Mouse (Mus musculus) neural tube, embryonic 11.5 days (tissue): ENCODE measurements around the gene Zfp362. TPM values are rescaled to one million over a fixed set of nuclear protein-coding genes. Genes with fewer than 3 reads are reported as not detected.

Source experiments
- ATAC-seq: fragments of 200-750 bp; cut with Nextera tagmentation; 2 replicates; pipeline ENCODE4 v1.8.0; 2017; ENCODE audit warnings: moderate number of reproducible peaks, mild to moderate bottlenecking, moderate TSS enrichment, moderate library complexity; ENCODE audit not compliant: insufficient read depth, low FRiP score, low TSS enrichment
- DNase-seq: peaks from one replicate; pipeline ENCODE4 v3.0.0-alpha.2; 2015; ENCODE audit warnings: low spot score
- H3K27ac ChIP-seq: fragments of 300-500 bp; sonication (generic); 2 replicates; pipeline ENCODE4 v1.5.1; 2014; ENCODE audit warnings: low read depth, mild to moderate bottlenecking, low read length
- H3K27me3 ChIP-seq: fragments of 300-500 bp; sonication (generic); 2 replicates; pipeline ENCODE4 v1.6.1; 2014; ENCODE audit warnings: mild to moderate bottlenecking, low read length, mixed read lengths; ENCODE audit not compliant: control insufficient read depth, insufficient read depth
- H3K36me3 ChIP-seq: fragments of 300-500 bp; sonication (generic); 2 replicates; pipeline ENCODE4 v1.6.1; 2014; ENCODE audit warnings: mild to moderate bottlenecking, low read length, moderate library complexity, mixed read lengths; ENCODE audit not compliant: control insufficient read depth, insufficient read depth
- H3K4me1 ChIP-seq: fragments of 300-500 bp; sonication (generic); 2 replicates; pipeline ENCODE4 v1.6.1; 2014; ENCODE audit warnings: low read length, mixed read lengths; ENCODE audit not compliant: control insufficient read depth, insufficient read depth
- H3K4me2 ChIP-seq: fragments of 300-500 bp; sonication (generic); 2 replicates; pipeline ENCODE4 v1.6.1; 2014; ENCODE audit warnings: low read depth, mild to moderate bottlenecking, moderate library complexity
- H3K4me3 ChIP-seq: fragments of 300-500 bp; sonication (generic); 2 replicates; pipeline ENCODE4 v1.5.1; 2014; ENCODE audit warnings: low read depth, low read length
- H3K9ac ChIP-seq: fragments of 300-500 bp; sonication (generic); 2 replicates; pipeline ENCODE4 v1.6.1; 2014; ENCODE audit warnings: mild to moderate bottlenecking, low read length
- H3K9me3 ChIP-seq: fragments of 300-500 bp; sonication (generic); 2 replicates; pipeline ENCODE4 v1.6.1; 2016; ENCODE audit warnings: low read length; ENCODE audit not compliant: control insufficient read depth
- WGBS: fragments of 180-500 bp; shearing (Covaris S2); extraction: QIAGEN DNeasy Blood & Tissue Kit; methylation state at CpG from one replicate; pipeline ENCODE4 v1.1.7; 2014; 5-methylcytosine and 5-hydroxymethylcytosine counted together
- polyA plus RNA-seq: library from polyadenylated mRNA; unstranded; fragments of >200 nt; fragmentation: Nextera tagmentation; extraction: Ambion mirVana; gene quantifications from 2 replicates; pipeline ENCODE4 v1.2.1, GENCODE M21; 2014

The Zfp362 gene
- polyA plus RNA-seq, 1 experiment from 2014 or later, result 46.6 TPM

DNA sequence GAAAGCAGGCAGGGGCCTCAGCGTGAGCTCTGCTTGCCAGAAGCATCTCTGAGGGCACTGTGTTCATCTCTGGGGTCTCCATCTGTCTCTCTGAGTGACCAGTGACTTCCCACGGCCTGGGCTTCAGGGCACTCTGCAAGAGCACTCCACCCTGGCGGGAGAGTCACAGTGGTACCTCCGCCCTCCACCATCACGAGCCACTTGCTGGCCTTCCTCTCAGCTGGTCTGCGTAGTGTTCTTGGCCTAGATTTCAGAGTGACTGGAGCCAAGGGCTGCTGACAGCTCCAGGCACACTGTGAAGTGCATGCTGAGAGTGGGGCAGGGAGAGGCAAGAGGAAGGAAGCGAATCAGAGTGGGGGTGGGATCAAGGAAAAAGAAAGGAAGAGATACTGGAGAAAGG is 81.8 kb downstream of the Zfp362 start:
- Histone ChIP-seq H3K27ac (0 out of 2 replicates have a peak overlapping the region, but pooled peaks have one; percentile 8), H3K9ac (no peak overlapping the region; the same call in 1 of the 2 replicates), H3K36me3 (no peaks in the 10 kb centered on the region), H3K4me3 (no peak overlapping the region), H3K4me2 (no peak overlapping the region), H3K27me3 (no peaks in the 10 kb centered on the region), H3K4me1 (peaks cover 24% of the 10 kb centered on the region), H3K9me3 (no peaks in the 10 kb centered on the region)
- 70% methylated on average over 7 of the region's 7 CpGs for WGBS
- DNase-seq, result no peak
- no peak for ATAC-seq

DNA sequence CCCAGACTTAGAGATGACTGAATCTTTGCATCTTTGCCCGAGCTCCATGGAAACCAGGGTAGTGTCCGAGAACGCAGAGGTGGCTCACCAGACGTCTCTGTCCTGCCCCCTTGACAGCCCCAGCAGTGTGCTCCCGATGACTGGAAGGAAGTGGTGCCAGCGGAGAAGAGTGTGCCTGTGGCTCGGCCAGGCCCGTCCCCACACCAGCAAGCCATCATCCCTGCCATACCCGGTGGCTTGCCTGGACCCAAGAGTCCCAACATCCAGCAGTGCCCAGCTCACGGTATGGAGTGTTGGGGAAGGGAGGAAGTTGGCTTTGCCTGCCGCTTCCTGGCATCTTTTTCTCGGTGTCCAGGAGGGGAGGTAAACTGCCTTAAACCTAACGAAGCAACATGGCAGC is 82.4 kb downstream of the Zfp362 start:
- Histone ChIP-seq H3K9ac (no peak overlapping the region), H3K27ac (no peak overlapping the region), H3K27me3 (no peaks in the 10 kb centered on the region), H3K9me3 (no peaks in the 10 kb centered on the region), H3K4me1 (peaks cover 22% of the 10 kb centered on the region), H3K4me2 (no peak overlapping the region), H3K36me3 (no peaks in the 10 kb centered on the region), H3K4me3 (no peak overlapping the region)
- ATAC-seq, result no peak
- no peak for DNase-seq
- WGBS, result 86% methylated on average over 13 of the region's 13 CpGs

Other genes starting within 250 kb of the Zfp362 start
- 3.6 and 4.5 TPM in 2 replicates for gene Zscan20, start 195.9 kb downstream of the Zfp362 start, polyA plus RNA-seq
- gene Tlr12, start 187.4 kb downstream of the Zfp362 start, polyA plus RNA-seq, result 0.23 and 0.66 TPM in 2 replicates
- gene Phc2, start 151.3 kb downstream of the Zfp362 start, polyA plus RNA-seq, result 109 and 123 TPM in 2 replicates
- gene A3galt2, start 50.7 kb downstream of the Zfp362 start, polyA plus RNA-seq, result 0.33 and 0.45 TPM in 2 replicates
- gene Trim62, start 77.5 kb upstream of the Zfp362 start, polyA plus RNA-seq, result 20.6 and 21.8 TPM in 2 replicates
- 12.9 and 14.6 TPM in 2 replicates for gene Azin2, start 156.4 kb upstream of the Zfp362 start, polyA plus RNA-seq
- 133 and 134 TPM in 2 replicates for gene Ak2, start 185.9 kb upstream of the Zfp362 start, polyA plus RNA-seq